Mouse (Mus musculus) granulocyte monocyte progenitor cell, adult 5-6 weeks (primary cell): ENCODE measurements at regions not wholly inside any gene's neighbourhood (a gene's known extent, or its start where the extent isn't known, plus 50 kb on each side); places are given as distances from the start of the nearest gene placed in this dataset.

Experiments
- ATAC-seq: replicated peaks from 2 replicates; pipeline ENCODE4 v1.8.0; 2016; ENCODE audit warnings: mild to moderate bottlenecking, moderate TSS enrichment, inconsistent platforms; ENCODE audit not compliant: poor library complexity, severe bottlenecking

GRCm38 (mm10) chr4:74466081-74466480, 223.8 kb downstream of the Kdm4c start:
- no peak for ATAC-seq

GRCm38 (mm10) chr4:74512489-74512888, 270.2 kb downstream of the Kdm4c start:
- ATAC-seq = no peak

- ATAC-seq = no peak
Measured at GRCm38 (mm10) chr4:74553888-74554287, 311.6 kb downstream of the Kdm4c start.

DNA sequence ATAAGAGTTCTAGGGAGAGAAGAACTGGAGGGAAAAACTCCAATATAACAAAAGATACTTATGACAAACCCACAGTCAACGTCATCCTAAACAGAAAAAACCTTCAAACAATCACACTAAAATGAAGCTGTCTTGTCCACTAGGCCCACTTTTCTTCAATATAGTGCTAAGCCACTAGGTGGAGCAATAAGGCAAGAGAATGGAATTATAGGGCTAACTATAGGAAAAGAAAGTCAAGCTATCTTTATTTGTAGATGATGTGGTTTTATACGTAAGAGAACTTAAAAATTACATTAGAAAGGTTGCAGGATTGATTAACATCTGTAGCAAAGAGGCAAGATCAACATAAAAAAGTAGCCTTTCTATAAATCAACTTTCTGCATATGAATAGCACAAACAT, 321.3 kb downstream of the Kdm4c start:
- ATAC-seq = peak; percentile 50; the same call in 1 of the 2 replicates

DNA sequence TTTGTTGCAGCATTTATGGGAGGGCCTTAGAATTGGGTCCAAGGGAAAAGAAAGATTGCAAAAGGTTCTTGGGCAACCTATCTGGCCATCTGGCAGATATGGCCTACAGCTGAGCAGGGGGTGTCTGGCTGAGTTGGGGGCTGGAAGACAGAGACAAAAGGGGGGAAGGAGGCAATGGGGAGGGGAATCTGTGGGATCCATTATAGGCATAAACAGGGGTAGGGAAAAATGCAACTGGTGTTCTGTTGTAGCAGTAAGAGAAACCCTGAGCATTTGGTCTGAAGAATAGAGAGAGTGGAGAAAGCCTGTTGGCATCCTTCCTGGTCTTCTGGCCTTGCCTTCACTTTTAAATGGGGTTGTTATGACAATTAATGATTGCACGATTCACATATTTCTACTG, 344.1 kb downstream of the Kdm4c start:
- no peak for ATAC-seq

DNA sequence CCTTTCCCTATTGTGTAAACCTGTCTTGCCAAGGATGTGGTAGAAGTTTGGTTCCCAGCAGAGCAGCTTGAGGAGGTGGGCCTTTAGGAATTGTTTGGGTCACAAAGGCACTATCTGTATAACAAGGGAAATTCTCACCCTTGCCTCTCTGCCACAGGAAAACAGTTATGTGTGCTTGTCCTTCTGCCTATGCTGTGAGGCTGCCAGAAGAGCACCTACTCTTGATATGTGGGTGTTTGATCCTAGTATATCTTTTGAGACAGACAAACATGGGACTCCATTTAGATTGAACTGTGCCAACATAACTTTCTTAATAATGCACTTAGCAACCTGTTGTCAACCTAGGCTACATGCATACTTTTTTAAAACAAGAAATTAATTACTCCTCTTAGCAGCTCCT, 344.8 kb downstream of the Kdm4c start:
- no peak for ATAC-seq

GRCm38 (mm10) chr4:74588761-74589160, 346.5 kb downstream of the Kdm4c start:
- no peak for ATAC-seq

GRCm38 (mm10) chr4:74613032-74613431, 370.7 kb downstream of the Kdm4c start:
- no peak for ATAC-seq
